Mouse (Mus musculus) myocyte (in vitro differentiated cells): ENCODE measurements around the gene Carns1.

Source experiments
- MAX ChIP-seq: IDR thresholded peaks from one replicate; pipeline ENCODE4 v1.6.1; 2011; ENCODE audit warnings: low read depth, mild to moderate bottlenecking, control low read depth
- MYOD1 ChIP-seq, 3 experiments: IDR thresholded peaks; one replicate each; pipeline ENCODE4 v1.6.1; 2011; ENCODE audit warnings: control low read depth in 2 of 3, low read depth in 2 of 3, mild to moderate bottlenecking in 2 of 3, moderate library complexity in 1 of 3; ENCODE audit not compliant: insufficient read length in 2 of 3, control insufficient read depth in 1 of 3
- MYOG ChIP-seq, 3 experiments: IDR thresholded peaks; one replicate each; pipeline ENCODE4 v1.6.1; 2011; ENCODE audit warnings: control low read depth in 2 of 3, low read depth in 2 of 3, mild to moderate bottlenecking in 2 of 3; ENCODE audit not compliant: insufficient read length in 2 of 3, control insufficient read depth in 1 of 3, insufficient read depth in 1 of 3
- POLR2A ChIP-seq: IDR thresholded peaks from one replicate; pipeline ENCODE4 v1.6.1; 2011; ENCODE audit warnings: low read depth, mild to moderate bottlenecking, control low read depth, moderate library complexity; ENCODE audit not compliant: insufficient read length
- POLR2AphosphoS2 ChIP-seq: IDR thresholded peaks from one replicate; pipeline ENCODE4 v1.6.1; 2011; ENCODE audit warnings: low read depth, control low read depth; ENCODE audit not compliant: insufficient read length
- REST ChIP-seq: IDR thresholded peaks from one replicate; pipeline ENCODE4 v1.6.1; 2011; ENCODE audit warnings: mild to moderate bottlenecking, control low read depth, moderate library complexity; ENCODE audit not compliant: insufficient read depth, insufficient read length
- TCF12 ChIP-seq: IDR thresholded peaks from one replicate; pipeline ENCODE4 v1.6.1; 2011; ENCODE audit warnings: mild to moderate bottlenecking, control low read depth; ENCODE audit not compliant: poor library complexity, insufficient read depth, severe bottlenecking
- USF1 ChIP-seq: IDR thresholded peaks from one replicate; pipeline ENCODE4 v1.6.1; 2011; ENCODE audit warnings: low read depth, mild to moderate bottlenecking, control low read depth, moderate library complexity

- TF ChIP-seq MYOG (IDR thresholded peaks at IDR 0.05; ENCODE audit: control insufficient read depth in 1 of 3, insufficient read depth in 1 of 3, insufficient read length in 2 of 3, low read depth in 2 of 3) (no peak), POLR2A (no peak), REST (no peak), MAX (no peak), POLR2AphosphoS2 (no peak), MYOD1 (IDR thresholded peaks at IDR 0.05; ENCODE audit: control insufficient read depth in 1 of 3, insufficient read length in 2 of 3, low read depth in 2 of 3) (no peak), USF1 (no peak), TCF12 (no peak)
Observed at GRCm38 (mm10) chr19:4115144-4115543, 60.1 kb downstream of the Carns1 start.
